Mouse (Mus musculus) CD8-positive naive resting alpha-beta T cell, adult 2 months (primary cell): Measurements from ENCODE around the gene Lrfn1.
"Not testable (repeated sequence)": the region's sequence is repeated elsewhere in the genome, so short reads cannot be mapped to it uniquely, and the experiment has no call there.

Experiments used
- DNase-seq, 2 experiments: peaks; one replicate each; pipeline ENCODE4 v3.0.0; 2022; ENCODE audit warnings: low read depth in 2 of 2, low spot score in 2 of 2

The Lrfn1 gene

GRCm38 (mm10) chr7:28510405-28510974 lies 58.7 kb downstream of the Lrfn1 start, which contains the start of gene Ifnl2:
TSS of gene Ifnl2 (minus strand) at chr7:28510455.
- DNase-seq, result not testable (repeated sequence)

GRCm38 (mm10) chr7:28511441-28511840 lies 59.7 kb downstream of the Lrfn1 start:
- no peak for DNase-seq
